Mouse (Mus musculus): ENCODE measurements around the gene Cyb561d2.
A peak's percentile ranks its signal among the peaks of the same experiment; 100 is the strongest.
"Not testable (repeated sequence)": the region's sequence is repeated elsewhere in the genome, so short reads cannot be mapped to it uniquely, and the experiment has no call there.

Cyb561d2 gene

DNA sequence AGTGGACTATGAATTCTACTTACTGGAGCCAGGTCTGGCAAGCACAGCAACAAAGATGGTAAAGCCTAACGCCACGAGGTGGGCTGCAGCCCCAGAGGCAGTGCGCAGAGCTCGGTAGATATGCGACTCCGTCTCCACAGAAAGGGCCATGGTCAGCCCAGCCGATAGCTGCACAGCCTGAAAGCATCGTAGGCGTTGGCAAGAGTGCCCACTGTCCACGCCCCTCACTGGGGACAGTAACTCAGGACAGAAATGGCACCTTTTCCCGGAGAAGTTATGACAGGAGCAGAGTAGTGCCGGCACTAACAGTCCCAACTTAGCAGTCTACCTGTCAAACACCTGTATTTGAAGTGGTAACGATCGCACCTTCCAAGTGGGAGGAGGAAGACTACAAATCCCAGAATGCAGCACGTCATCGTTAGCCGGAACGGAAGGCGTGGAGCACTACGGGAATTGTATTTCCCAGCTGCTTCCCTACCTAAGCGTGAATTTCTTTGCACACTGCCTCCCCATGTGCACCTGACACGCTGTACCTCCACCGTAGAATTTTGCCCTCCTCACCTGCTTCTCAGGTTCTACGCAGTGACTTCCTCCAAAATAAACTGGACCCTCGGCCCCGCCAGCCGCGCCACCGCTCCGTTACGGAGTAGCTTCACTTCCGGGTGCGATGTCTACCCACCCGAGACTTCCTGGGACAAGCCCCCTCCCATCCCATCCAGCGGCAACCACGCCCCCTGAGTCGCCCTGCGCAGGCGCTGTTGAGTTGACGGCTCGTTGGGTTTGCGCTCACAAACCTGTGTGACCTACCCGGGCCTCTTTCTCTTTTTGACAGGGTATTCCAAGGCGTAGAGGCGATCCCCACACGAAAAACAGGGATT lies at the start of gene Cyb561d2, which contains the start of gene Nprl2:
Gene Cyb561d2, minus strand, starts transcription at position 720 of the 878 bp plus-strand sequence.
Gene Nprl2, plus strand, starts transcription at position 753 of the 878 bp plus-strand sequence.
- peak; percentile 93 for DNase-seq (ENCODE audit: low read depth, low spot score)

GRCm38 (mm10) chr9:107590773-107591060 lies 48.7 kb upstream of the Cyb561d2 start:
- DNase-seq (ENCODE audit: low read depth, low spot score): no peak

- no peak for DNase-seq (ENCODE audit: low read depth, low spot score)
Measured at GRCm38 (mm10) chr9:107590058-107590772, 48.2 kb upstream of the Cyb561d2 start.

- no peak for DNase-seq (ENCODE audit: low read depth, low spot score)
Measured at GRCm38 (mm10) chr9:107587833-107588639, 46.0 kb upstream of the Cyb561d2 start.

- DNase-seq (ENCODE audit: low read depth, low spot score): peak; percentile 97
Measured at GRCm38 (mm10) chr9:107586974-107587832, 45.2 kb upstream of the Cyb561d2 start, which contains the start of gene Ifrd2. TSS of gene Ifrd2 (plus strand) at chr9:107587642.

DNA sequence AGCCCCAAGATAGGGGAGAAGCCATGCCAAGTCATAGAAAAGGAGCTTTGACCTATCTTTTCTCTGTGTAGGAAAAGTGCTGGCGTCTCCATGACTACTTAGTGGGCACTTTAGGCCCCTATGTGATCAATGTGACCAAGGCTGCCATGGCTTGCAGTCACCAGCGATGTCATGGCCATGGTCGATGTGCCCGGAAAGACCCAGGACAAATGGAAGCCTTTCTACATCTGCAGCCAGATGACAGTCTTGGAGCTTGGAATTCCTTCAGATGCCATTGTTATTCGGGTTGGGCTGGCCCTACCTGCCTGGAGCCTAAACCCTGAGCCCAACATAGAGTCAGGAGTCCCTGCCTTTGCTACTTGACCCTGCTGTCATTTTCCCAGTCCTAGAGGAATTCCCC lies 44.5 kb upstream of the Cyb561d2 start:
- no peak for DNase-seq (ENCODE audit: low read depth, low spot score)

DNA sequence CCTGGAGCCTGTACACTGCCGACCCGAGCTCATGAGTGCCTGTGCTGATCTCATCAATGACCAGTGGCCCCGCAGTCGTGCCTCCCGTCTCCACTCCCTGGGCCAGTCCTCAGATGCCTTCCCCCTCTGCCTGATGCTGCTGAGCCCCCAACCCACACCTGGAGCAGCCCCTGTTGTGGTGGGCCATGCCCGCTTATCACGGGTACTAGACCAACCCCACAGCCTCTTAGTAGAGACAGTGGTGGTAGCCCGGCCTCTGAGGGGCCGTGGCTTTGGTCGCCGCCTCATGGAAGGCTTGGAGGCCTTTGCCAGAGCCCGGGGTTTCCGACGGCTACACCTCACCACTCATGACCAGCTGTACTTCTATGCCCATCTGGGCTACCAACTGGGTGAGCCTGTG lies 41.2 kb upstream of the Cyb561d2 start:
- no peak for DNase-seq (ENCODE audit: low read depth, low spot score)

GRCm38 (mm10) chr9:107582509-107583062 lies 40.6 kb upstream of the Cyb561d2 start:
- no peak for DNase-seq (ENCODE audit: low read depth, low spot score)

DNA sequence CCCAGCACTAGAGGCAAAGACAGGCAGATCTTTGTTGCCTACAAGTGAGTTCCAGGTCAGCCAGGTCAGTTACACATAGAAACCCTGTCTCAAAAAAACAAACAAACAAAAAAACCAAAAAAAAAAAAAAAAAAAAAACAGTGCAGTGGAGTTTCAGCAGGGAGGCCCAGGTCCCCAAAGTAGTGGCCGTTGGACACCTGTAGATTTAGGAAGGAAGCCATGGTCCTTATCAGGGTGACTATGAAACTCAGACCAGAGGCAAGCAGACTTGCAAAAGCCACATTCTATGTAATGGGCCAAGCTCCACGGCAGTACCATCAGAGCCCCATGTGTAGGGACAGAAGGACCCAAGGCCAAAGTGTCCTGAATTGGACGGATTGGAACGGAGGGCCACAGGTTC lies 39.6 kb upstream of the Cyb561d2 start:
- no peak for DNase-seq (ENCODE audit: low read depth, low spot score)

DNA sequence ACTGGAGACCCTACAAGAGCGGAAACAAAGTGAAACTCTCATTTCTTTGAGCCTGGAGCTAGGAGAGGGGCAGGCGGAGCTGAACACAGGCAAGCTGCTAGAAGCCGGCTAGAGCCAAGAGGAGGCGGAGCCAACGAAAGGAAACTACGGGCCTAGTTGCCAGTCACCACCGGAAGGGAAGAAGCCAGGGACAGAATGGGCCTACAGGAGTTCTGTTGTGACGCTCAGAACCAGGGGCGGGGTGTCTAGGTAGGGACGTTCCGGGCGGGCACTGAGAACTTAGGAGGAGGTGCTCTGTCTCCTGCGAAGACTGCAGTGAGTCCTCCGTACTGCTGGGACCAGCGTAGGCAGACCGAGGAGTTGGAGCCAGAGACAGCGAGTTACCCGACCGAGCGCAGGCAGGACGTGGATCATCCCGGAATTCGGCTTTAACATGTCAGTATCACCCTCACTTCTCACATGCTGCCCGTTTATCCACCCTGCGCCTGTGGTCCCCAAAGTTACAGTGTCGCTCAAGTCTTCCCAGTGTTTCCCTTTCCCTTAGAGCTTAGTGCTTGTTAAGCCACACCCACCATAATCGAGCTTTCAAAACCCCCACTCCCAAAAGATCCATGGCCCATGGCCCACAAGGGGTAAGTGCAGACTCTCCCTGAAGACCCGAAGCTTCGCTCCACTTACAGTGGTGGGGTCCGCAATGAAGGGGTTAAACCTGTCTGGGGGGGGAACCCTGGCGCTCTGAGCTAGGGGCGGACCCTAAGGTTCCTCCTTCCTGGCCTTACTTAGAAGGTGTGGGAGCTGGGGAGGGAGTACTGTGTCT lies 38.7 kb upstream of the Cyb561d2 start, which contains the start of gene Hyal3:
Gene Hyal3, plus strand, starts transcription at position 318 of the 817 bp plus-strand sequence.
- peak; percentile 77 for DNase-seq (ENCODE audit: low read depth, low spot score)

DNA sequence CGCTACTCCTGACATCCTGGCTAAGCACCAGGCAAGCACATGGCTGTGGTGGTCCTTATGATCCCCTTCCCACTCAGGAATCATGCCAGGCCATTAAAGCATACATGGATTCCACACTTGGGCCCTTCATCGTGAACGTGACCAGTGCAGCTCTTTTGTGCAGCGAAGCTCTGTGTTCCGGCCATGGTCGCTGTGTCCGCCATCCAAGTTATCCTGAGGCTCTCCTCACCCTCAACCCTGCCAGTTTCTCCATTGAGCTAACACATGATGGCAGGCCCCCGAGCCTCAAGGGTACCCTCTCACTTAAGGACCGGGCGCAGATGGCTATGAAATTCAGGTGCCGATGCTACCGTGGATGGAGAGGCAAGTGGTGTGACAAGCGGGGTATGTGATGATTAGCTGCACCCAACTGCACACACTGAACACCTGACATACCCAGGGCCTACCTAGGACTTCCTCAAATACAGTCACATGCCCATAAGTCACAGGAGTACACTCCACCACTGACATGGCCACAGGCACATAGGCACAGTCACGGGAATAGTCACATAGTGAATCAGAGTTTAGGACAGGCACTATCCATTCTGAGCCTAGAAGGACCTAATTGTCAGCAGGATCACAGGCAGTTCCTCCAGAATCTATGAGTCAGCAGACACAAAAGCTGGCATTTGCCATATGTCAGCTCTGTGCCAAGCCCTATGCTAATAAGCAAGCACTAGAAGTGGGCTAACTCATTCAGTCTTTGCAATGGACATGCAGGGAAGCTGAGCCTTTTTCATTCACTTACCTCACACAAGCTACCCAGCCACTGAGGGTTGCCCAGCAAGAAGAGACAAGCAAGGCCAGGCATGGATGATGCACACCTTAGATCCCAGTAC lies 37.3 kb upstream of the Cyb561d2 start:
- DNase-seq (ENCODE audit: low read depth, low spot score): no peak

DNA sequence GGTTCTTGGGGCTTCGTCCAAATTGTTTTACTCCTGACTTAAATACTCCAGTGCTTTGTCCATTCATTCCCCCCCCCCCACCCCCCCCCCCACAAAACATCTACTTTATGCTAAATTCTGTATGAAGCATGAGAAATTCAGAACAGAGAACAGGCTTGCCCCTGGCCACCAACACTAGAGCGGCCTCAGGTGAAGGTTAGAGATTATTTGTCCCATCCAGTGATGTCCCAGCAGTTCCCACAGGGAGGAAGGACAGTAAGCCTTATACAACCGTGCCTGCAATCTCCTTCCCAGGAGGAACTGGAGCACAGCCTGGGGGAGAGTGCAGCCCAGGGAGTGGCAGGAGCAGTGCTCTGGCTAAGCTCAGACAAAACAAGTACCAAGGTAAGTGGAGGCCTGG lies 36.6 kb upstream of the Cyb561d2 start, which contains the start of gene Naa80:
Gene Naa80, plus strand, starts transcription at position 301 of the 400 bp plus-strand sequence.
- DNase-seq (ENCODE audit: low read depth, low spot score): no peak

DNA sequence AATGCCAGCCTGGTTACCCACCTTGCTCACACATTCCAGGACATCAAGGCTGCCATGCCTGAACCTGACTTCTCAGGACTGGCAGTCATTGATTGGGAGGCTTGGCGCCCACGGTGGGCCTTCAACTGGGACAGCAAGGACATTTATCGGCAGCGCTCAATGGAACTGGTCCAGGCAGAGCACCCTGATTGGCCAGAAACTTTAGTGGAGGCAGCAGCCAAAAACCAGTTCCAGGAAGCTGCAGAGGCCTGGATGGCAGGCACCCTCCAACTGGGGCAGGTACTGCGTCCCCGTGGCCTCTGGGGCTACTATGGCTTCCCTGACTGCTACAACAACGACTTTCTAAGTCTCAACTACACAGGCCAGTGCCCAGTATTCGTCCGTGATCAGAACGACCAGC lies 35.9 kb upstream of the Cyb561d2 start:
- DNase-seq (ENCODE audit: low read depth, low spot score): no peak

DNA sequence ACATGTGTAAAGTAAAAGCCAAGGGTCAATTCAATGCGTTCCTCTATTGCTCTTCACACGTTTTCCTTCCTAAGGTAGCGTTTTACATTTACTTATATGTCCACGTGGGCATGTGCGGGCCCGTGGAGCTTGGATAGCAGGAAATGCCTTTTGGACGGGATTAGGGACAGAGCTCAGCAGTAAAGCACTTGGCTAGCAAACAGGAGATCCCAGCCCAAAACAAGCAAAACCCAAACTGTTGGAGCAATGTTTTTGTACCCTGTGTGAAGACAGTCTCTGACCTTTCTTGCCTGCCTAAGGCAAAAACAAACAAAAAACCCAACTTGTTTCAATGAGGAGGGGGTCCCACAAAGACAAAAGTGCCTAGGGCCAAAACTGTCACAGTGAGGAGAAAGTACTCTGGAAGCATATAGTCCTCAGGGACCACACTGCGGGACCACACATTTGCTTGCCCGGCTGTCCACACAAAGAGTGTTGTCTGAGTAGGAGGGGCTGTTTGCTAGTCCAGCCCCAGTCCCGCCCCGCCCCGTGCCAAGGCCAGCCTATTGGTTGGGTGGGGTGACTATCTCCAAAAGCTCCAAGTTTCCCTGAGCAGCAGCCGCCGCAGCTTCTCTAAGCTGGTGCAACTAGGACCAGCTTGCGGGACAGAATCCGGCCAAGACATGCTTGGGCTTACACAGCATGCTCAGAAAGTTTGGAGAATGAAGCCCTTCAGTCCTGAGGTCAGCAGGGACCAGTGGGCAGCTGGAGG lies 34.5 kb upstream of the Cyb561d2 start, which contains the start of gene Hyal1:
Gene Hyal1, plus strand, starts transcription at position 571 of the 751 bp plus-strand sequence.
- peak; percentile 70 for DNase-seq (ENCODE audit: low read depth, low spot score)

GRCm38 (mm10) chr9:107575579-107576356 lies 33.8 kb upstream of the Cyb561d2 start:
- no peak for DNase-seq (ENCODE audit: low read depth, low spot score)

DNA sequence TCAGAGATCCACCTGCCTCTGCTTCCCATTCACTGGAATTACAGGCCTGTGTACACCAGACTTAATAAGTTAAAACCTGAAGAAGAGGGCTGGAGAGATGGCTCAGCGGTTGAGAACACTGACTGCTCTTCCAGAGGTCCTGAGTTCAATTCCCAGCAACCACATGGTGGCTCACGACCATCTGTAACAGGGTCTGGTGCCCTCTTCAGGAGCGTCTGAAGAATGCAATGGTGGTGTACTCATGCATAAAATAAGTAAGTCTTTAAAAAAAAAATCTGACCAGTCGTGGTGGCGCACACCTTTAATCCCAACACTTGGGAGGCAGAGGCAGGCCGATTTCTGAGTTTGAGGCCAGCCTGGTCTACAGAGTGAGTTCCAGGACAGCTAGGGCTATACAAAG lies 31.8 kb upstream of the Cyb561d2 start:
- not testable (repeated sequence) for DNase-seq (ENCODE audit: low read depth, low spot score)

DNA sequence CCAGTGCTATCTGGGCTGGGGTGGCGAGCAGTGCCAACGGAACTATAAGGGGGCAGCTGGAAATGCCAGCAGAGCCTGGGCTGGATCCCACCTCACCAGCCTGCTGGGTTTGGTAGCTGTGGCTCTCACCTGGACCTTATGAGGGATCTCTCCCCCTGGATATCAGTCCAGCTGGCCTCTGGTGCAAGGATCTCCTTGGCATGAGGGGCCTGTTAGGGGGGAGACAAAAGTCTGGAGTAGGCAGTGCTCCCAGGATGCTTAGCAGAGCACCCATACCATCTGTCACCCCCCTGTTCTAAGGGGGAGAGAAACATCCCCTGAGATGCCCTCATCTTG lies 30.3 kb upstream of the Cyb561d2 start:
- DNase-seq (ENCODE audit: low read depth, low spot score): no peak
